Mouse (Mus musculus) G1E (cell line): Measurements from ENCODE around the gene Elane.

Source experiments
- CTCF ChIP-seq: IDR thresholded peaks from 2 replicates; pipeline ENCODE4 v1.5.1; 2012; ENCODE audit warnings: low read depth, low read length, inconsistent platforms, mixed read lengths
- GATA1 ChIP-seq: IDR thresholded peaks from 2 replicates; pipeline ENCODE4 v1.6.1; 2012; ENCODE audit warnings: borderline replicate concordance, low read length, inconsistent platforms, mixed read lengths
- TAL1 ChIP-seq: conservative IDR thresholded peaks from 2 replicates; pipeline ENCODE4 v1.6.1; 2012; ENCODE audit warnings: low read depth, low read length, inconsistent platforms, mixed read lengths

DNA sequence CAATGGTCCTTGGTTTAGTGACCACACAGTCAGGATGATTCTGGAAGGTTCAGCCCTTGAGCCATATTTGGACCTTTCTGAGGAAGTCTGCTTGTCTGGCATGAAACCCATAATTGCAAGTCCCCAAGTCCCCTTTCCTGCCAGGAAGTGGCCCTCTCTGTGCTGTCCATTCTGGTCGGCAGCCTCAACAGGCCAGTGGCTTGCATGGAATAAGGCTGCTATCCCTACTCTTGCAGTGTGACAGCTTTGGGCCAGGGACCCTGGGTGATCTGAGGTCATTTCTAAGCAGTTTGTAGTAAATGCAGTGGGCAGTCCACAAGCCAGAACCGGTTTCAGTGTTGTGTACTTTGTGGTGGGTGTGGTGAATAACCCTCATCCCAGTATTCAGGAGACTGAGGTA, 47.9 kb upstream of the Elane start:
- TF ChIP-seq CTCF (no peak), TAL1 (no peak), GATA1 (no peak)
